Mouse (Mus musculus) E14TG2a.4 (cell line): ENCODE results near the gene Col6a6.

ENCODE experiments used
- CTCF ChIP-seq: conservative IDR thresholded peaks from 2 replicates; pipeline ENCODE4 v1.5.1; 2014; ENCODE audit warnings: low read length
- POU5F1 ChIP-seq: IDR thresholded peaks from 2 replicates; pipeline ENCODE4 v1.6.1; 2014; ENCODE audit warnings: low read length, borderline replicate concordance

- TF ChIP-seq CTCF (no peak), POU5F1 (no peak)
Observed at GRCm38 (mm10) chr9:105697764-105698396, 130.1 kb downstream of the Col6a6 start.
